Mouse (Mus musculus): ENCODE measurements at regions not wholly inside any gene's neighbourhood (a gene's known extent, or its start where the extent isn't known, plus 50 kb on each side); places are given as distances from the start of the nearest gene placed in this dataset.

DNA sequence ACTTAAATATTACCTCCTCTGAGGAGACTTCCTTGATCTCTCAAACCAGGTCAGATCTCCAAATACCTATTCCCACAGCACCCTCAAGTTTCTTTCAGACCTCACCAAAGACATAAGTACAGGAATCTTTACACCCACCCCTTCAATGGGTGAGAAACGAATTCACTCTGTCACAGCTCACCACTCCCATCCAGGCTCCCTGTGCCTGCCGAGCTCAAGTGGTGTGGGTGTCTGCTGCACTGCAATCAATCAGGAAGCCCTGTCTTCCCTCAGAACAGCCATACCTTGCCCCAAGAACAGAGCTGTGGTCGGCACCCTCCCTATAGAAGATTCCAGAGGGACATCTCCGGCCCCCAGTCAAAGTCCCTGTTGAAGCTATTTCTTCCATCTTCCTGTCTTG is 116.2 kb upstream of the Nectin1 start:
- no peak for DNase-seq

GRCm38 (mm10) chr9:43628786-43629185 is 115.0 kb upstream of the Nectin1 start:
- no peak for DNase-seq

DNA sequence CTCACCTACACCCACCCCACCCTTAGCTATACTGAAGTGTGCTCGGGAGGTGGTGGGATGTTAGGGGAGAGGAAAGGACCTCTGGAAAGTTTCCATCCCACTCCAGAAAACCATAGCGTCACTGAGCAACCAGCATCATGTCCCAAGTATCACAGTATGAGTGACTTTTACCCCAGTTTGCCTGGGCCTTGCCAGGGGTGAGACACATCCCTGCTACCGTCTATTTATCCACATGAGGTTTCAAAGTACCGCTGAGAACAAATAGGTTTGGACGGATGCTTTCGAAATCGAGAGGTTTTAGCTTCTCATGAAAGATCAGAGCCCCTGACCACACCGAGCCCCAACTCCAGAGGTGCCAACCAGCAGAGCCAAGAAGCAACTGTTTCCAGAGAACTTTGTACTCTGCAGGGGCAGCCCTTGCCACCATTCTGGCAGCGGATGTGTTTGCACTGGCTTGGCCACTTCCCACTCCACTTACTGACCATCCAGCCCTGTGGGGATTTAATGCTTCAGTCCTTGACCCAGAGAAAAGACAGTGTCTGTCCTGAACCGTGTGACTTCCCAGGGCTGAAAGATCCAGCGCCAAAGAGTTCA is 107.3 kb upstream of the Nectin1 start:
- peak; percentile 25 for DNase-seq

DNA sequence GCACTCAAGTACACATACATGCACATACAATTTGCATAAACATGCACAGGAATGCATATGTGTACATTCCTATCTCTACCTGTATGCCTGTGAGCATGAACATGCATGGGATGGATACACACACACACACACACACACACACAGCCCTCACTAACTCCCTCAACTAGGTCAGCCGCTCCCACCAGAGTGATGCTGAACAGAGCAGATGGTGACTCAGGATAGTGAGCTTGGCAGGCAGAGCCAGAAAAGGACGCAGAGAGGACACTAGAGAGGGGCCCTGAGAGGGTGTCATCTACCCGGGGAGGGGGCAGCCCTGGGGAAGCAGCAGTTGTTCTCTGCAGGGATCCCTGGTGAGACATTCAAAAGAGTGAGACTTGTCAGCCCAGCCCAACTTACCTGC is 85.6 kb upstream of the Nectin1 start:
- no peak for DNase-seq

DNA sequence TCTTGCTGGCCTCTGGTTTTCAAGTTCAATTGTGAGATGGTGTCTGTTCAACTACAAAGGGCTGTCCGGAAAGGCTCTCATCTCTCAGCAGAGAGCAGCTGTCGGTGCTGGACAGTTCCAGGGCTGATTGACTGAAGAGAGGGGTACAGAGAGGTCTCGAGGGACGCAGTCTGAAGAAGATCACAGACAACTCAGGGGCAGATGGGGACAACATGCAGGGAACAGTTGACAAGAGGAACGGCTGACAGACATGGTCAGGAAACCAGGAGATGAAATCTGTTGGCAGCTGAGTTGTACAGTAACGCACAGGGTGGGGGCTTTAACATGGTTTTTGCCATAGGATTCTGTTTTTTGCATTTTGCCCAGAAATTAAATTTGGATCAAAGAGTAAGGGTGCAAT is 84.5 kb upstream of the Nectin1 start:
- DNase-seq = no peak

DNA sequence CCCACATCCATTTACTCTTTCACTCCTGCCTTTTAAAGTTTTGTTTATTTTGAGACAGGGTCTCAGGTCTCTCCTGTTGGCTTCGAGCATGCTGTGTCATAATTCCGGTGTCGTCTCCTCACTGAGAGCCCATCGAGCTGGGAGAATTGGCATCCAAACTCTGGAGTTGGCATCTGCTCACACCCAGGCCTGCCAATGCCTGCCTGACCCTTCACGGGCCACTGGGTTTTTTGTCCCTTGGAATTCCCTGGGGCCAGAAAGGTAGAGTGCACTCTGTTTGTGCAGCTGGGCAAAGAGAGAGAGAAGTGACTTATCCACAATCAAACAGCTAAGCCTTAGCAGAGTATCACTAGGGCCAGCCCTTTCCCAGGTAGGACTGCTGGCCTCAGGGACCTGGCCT is 83.6 kb upstream of the Nectin1 start:
- DNase-seq = no peak

GRCm38 (mm10) chr9:43660896-43661563 is 82.8 kb upstream of the Nectin1 start:
- DNase-seq = no peak

GRCm38 (mm10) chr9:43661646-43662045 is 82.1 kb upstream of the Nectin1 start:
- no peak for DNase-seq

DNA sequence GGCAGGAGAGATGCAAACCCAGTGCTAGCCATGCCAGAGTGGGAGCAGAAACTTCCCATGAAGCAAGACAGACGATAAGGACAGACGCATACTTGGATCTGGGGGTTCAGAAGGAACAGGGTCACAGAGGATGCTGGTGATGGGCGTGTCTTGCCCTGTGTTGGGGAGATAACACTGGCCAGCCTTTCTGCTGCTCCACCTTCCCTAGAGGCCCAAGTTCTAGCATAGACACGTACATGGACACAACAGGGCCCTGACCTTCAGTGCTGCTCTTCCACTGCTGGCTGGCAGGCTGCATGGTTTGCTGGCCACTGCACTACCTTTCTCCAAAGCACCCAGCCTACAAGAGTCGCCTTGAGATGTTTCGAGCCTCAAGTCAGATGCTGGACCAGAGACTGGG is 76.4 kb upstream of the Nectin1 start:
- no peak for DNase-seq

GRCm38 (mm10) chr9:43667974-43668373 is 75.8 kb upstream of the Nectin1 start:
- DNase-seq = no peak

- no peak for DNase-seq
Measured at GRCm38 (mm10) chr9:43668731-43669130, 75.1 kb upstream of the Nectin1 start.

DNA sequence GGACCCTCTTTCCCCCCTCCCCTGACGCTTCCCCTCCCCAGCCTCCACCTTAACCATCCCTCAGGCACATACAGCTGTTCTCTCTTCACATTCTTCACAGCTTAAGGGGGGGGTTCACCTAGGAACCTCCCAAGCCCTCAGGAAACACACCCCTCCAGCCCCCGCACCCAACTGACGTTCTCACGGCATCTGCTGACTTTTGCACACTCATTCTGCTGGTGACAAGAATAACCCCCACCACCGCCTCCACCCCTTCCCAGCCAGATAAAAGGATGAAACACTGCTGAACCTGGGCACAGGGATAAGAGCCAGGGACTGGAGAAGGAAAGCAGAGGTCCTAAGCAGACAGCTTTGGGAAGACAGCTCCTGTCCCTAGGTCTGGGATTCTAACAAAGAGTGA is 73.2 kb upstream of the Nectin1 start:
- no peak for DNase-seq

- DNase-seq = no peak
Measured at GRCm38 (mm10) chr9:43673171-43673680, 70.6 kb upstream of the Nectin1 start.

- no peak for DNase-seq
Measured at GRCm38 (mm10) chr9:43674321-43674720, 69.5 kb upstream of the Nectin1 start.

GRCm38 (mm10) chr9:43676011-43676410 is 67.8 kb upstream of the Nectin1 start:
- DNase-seq = no peak

- no peak for DNase-seq
Measured at GRCm38 (mm10) chr9:43679331-43679730, 64.5 kb upstream of the Nectin1 start.

GRCm38 (mm10) chr9:43681317-43681716 is 62.5 kb upstream of the Nectin1 start:
- DNase-seq = no peak

DNA sequence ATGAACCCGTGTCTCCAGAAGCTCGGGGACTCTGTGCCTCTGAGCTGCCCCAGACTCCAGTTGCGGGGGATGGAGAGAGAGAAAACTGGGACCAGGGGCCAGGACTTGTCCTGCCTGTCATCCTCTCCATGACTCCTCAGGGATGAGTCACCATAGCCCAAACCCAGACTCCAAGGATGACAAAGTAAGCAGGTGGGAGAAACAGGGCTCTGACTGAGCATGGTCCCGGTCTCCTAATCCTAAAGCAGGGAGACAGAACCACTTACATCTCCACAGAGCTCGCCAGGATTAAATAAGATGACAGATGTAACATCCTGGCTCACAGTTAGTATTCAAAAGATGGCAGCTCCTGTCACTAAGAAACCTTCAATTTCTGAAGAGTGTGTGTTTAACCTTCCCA is 61.7 kb upstream of the Nectin1 start:
- DNase-seq = peak; percentile 11

GRCm38 (mm10) chr9:43684596-43684995 is 59.2 kb upstream of the Nectin1 start:
- no peak for DNase-seq

GRCm38 (mm10) chr9:43692015-43692414 is 51.8 kb upstream of the Nectin1 start:
- DNase-seq = no peak

- no peak for DNase-seq
Measured at GRCm38 (mm10) chr9:43692538-43692937, 51.2 kb upstream of the Nectin1 start.

All from adrenal gland, adult 2 months (tissue).